Mouse (Mus musculus): Measurements from ENCODE around the gene Rad51b. TPM values are rescaled to one million over a fixed set of nuclear protein-coding genes. Genes with fewer than 3 reads are reported as not detected.

Rad51b gene
- polyA plus RNA-seq, 1 experiment: 13.8 TPM

DNA sequence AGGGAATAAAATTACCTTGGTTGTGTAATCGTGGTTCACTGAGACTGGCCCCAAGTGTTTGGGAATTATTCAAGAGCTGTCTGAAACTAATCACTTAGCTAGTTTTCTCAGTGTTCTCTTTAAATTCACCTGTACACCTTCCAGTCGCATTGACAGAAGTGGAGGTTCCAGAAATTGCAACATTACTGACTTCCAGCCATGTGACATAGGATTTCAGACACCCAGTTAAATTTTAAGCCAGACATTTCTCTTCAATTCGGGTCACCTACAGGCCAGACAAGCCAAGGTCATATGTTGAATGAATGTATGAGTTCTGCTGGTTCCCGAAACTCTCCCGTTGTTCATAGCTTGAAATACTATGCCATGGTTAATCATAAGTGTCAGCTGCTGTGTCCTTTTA lies 260.8 kb downstream of the Rad51b start:
- H3K4me1 ChIP-seq (ENCODE audit: control insufficient read depth, insufficient read depth, low read length): no peaks in the 10 kb centered on the region
- TF ChIP-seq EP300 (IDR thresholded peaks at IDR 0.05; ENCODE audit: insufficient read depth, low read depth, low read length) (no peak), POLR2A (IDR thresholded peaks at IDR 0.05; ENCODE audit: insufficient read depth, low read length) (no peak), CTCF (IDR thresholded peaks at IDR 0.05; ENCODE audit: low read depth, low read length) (no peak)
- H3K27me3 ChIP-seq (ENCODE audit: control insufficient read depth, insufficient read depth, low read length, poor library complexity, severe bottlenecking): no peaks in the 10 kb centered on the region
- H3K9me3 ChIP-seq (replicated peaks; ENCODE audit: control insufficient read depth, insufficient read depth, low read length, poor library complexity, severe bottlenecking): no peaks in the 10 kb centered on the region
- H3K4me3 ChIP-seq (ENCODE audit: low read depth, low read length): no peak overlapping the region
- H3K36me3 ChIP-seq (ENCODE audit: control insufficient read depth, insufficient read depth, low read length, poor library complexity, severe bottlenecking): no peaks in the 10 kb centered on the region
- H3K9ac ChIP-seq (ENCODE audit: low read depth, poor library complexity, severe bottlenecking): no peak overlapping the region
- H3K27ac ChIP-seq (ENCODE audit: insufficient read depth, low read length): no peak overlapping the region

DNA sequence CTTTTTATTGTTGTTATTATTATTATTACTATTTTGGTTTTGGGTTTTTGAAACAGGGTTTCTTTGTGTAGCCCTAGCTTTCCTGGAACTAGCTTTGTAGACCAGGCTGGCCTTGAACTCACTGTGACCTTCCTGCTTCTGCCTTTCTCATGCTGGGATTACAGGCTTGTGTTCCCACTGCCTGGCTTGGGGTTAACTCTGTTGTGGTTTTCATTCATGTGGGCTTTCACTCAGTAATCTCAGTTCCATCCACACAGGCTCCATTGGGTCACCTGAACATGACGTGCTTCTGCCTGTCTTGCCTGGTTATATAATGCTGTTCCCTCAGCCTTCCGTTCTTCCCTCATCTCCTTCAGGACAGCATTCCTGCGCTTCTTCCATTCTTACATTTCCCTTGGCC lies 261.6 kb downstream of the Rad51b start:
- Histone ChIP-seq H3K9me3 (replicated peaks; ENCODE audit: control insufficient read depth, insufficient read depth, low read length, poor library complexity, severe bottlenecking) (no peaks in the 10 kb centered on the region), H3K9ac (ENCODE audit: low read depth, poor library complexity, severe bottlenecking) (no peak overlapping the region), H3K27me3 (ENCODE audit: control insufficient read depth, insufficient read depth, low read length, poor library complexity, severe bottlenecking) (no peaks in the 10 kb centered on the region), H3K27ac (ENCODE audit: insufficient read depth, low read length) (no peak overlapping the region), H3K4me3 (ENCODE audit: low read depth, low read length) (no peak overlapping the region), H3K36me3 (ENCODE audit: control insufficient read depth, insufficient read depth, low read length, poor library complexity, severe bottlenecking) (no peaks in the 10 kb centered on the region), H3K4me1 (ENCODE audit: control insufficient read depth, insufficient read depth, low read length) (no peaks in the 10 kb centered on the region)
- TF ChIP-seq EP300 (IDR thresholded peaks at IDR 0.05; ENCODE audit: insufficient read depth, low read depth, low read length) (no peak), CTCF (IDR thresholded peaks at IDR 0.05; ENCODE audit: low read depth, low read length) (no peak), POLR2A (IDR thresholded peaks at IDR 0.05; ENCODE audit: insufficient read depth, low read length) (no peak)

DNA sequence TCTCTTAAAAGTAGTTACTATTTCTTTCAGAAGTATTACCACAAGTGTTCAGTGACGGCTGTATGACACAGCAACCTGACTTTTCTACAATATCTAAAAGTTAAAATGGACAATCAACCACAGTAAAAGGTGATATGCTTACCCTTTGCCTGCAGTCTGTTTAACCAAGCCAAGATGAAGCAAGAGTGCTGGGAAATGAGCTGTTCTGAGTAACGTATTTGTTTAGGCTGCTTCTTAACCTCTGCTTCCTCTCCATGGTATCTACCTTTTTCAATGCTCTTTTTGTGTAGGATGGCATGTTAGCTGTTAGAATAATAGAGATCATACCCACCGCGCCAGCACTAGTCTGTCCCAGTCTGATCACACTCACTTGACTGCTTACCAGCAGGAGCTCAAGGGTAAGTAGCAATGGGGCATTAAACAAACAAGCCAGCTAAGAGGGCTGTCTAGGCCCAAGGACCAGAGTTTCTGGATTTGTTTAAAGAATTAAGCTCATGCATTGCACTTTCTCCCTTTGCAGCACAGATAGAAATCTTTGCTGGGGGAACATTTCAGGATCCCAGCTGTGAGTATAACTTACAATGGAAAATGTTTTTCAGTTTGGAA lies 262.4 kb downstream of the Rad51b start:
- no peaks in the 10 kb centered on the region for H3K27me3 ChIP-seq (ENCODE audit: control insufficient read depth, insufficient read depth, low read length, poor library complexity, severe bottlenecking)
- no peak overlapping the region for H3K9ac ChIP-seq (ENCODE audit: low read depth, poor library complexity, severe bottlenecking)
- no peak overlapping the region for H3K27ac ChIP-seq (ENCODE audit: insufficient read depth, low read length)
- H3K4me3 ChIP-seq (ENCODE audit: low read depth, low read length): no peak overlapping the region
- H3K36me3 ChIP-seq (ENCODE audit: control insufficient read depth, insufficient read depth, low read length, poor library complexity, severe bottlenecking): no peaks in the 10 kb centered on the region
- no peaks in the 10 kb centered on the region for H3K4me1 ChIP-seq (ENCODE audit: control insufficient read depth, insufficient read depth, low read length)
- no peak for TF ChIP-seq CTCF (IDR thresholded peaks at IDR 0.05; ENCODE audit: low read depth, low read length)
- H3K9me3 ChIP-seq (replicated peaks; ENCODE audit: control insufficient read depth, insufficient read depth, low read length, poor library complexity, severe bottlenecking): no peaks in the 10 kb centered on the region

GRCm38 (mm10) chr12:79560084-79560699 lies 263.1 kb downstream of the Rad51b start:
- no peaks in the 10 kb centered on the region for H3K36me3 ChIP-seq (ENCODE audit: control insufficient read depth, insufficient read depth, low read length, poor library complexity, severe bottlenecking)
- TF ChIP-seq CTCF (IDR thresholded peaks at IDR 0.05; ENCODE audit: low read depth, low read length) (no peak), EP300 (IDR thresholded peaks at IDR 0.05; ENCODE audit: insufficient read depth, low read depth, low read length) (no peak), POLR2A (IDR thresholded peaks at IDR 0.05; ENCODE audit: insufficient read depth, low read length) (no peak)
- H3K9ac ChIP-seq (ENCODE audit: low read depth, poor library complexity, severe bottlenecking): no peak overlapping the region
- no peak overlapping the region for H3K4me3 ChIP-seq (ENCODE audit: low read depth, low read length)
- H3K9me3 ChIP-seq (replicated peaks; ENCODE audit: control insufficient read depth, insufficient read depth, low read length, poor library complexity, severe bottlenecking): no peaks in the 10 kb centered on the region
- no peaks in the 10 kb centered on the region for H3K27me3 ChIP-seq (ENCODE audit: control insufficient read depth, insufficient read depth, low read length, poor library complexity, severe bottlenecking)
- H3K4me1 ChIP-seq (ENCODE audit: control insufficient read depth, insufficient read depth, low read length): no peaks in the 10 kb centered on the region
- H3K27ac ChIP-seq (ENCODE audit: insufficient read depth, low read length): no peak overlapping the region

DNA sequence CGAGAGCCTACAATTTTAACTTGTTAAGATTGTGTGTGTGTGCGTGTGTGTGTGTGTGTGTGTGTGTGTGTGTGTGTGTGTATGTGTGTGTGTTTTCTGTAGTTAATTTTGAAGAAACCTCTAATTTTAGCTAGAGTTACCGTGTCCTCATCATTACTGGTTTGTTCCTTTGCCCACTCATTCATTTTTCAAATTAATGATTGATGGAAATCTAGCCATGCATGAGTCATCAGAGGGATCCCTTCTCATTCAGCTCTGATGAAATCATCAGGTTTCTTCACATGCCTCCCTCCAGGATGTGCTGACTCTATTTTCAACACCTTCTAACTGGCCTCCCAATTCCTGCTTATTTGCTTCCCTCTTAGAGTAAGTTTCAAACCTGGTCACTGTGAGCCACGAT lies 263.8 kb downstream of the Rad51b start:
- H3K9ac ChIP-seq (ENCODE audit: low read depth, poor library complexity, severe bottlenecking): no peak overlapping the region
- no peaks in the 10 kb centered on the region for H3K9me3 ChIP-seq (replicated peaks; ENCODE audit: control insufficient read depth, insufficient read depth, low read length, poor library complexity, severe bottlenecking)
- no peaks in the 10 kb centered on the region for H3K36me3 ChIP-seq (ENCODE audit: control insufficient read depth, insufficient read depth, low read length, poor library complexity, severe bottlenecking)
- TF ChIP-seq EP300 (IDR thresholded peaks at IDR 0.05; ENCODE audit: insufficient read depth, low read depth, low read length) (no peak), CTCF (IDR thresholded peaks at IDR 0.05; ENCODE audit: low read depth, low read length) (no peak), POLR2A (IDR thresholded peaks at IDR 0.05; ENCODE audit: insufficient read depth, low read length) (no peak)
- no peak overlapping the region for H3K27ac ChIP-seq (ENCODE audit: insufficient read depth, low read length)
- no peak overlapping the region for H3K4me3 ChIP-seq (ENCODE audit: low read depth, low read length)
- H3K27me3 ChIP-seq (ENCODE audit: control insufficient read depth, insufficient read depth, low read length, poor library complexity, severe bottlenecking): no peaks in the 10 kb centered on the region
- H3K4me1 ChIP-seq (ENCODE audit: control insufficient read depth, insufficient read depth, low read length): no peaks in the 10 kb centered on the region

- Histone ChIP-seq H3K9me3 (replicated peaks; ENCODE audit: control insufficient read depth, insufficient read depth, low read length, poor library complexity, severe bottlenecking) (no peaks in the 10 kb centered on the region), H3K4me3 (ENCODE audit: low read depth, low read length) (no peak overlapping the region), H3K36me3 (ENCODE audit: control insufficient read depth, insufficient read depth, low read length, poor library complexity, severe bottlenecking) (no peaks in the 10 kb centered on the region), H3K27ac (ENCODE audit: insufficient read depth, low read length) (no peak overlapping the region), H3K9ac (ENCODE audit: low read depth, poor library complexity, severe bottlenecking) (no peak overlapping the region), H3K27me3 (ENCODE audit: control insufficient read depth, insufficient read depth, low read length, poor library complexity, severe bottlenecking) (no peaks in the 10 kb centered on the region), H3K4me1 (ENCODE audit: control insufficient read depth, insufficient read depth, low read length) (no peaks in the 10 kb centered on the region)
- no peak for TF ChIP-seq POLR2A (IDR thresholded peaks at IDR 0.05; ENCODE audit: insufficient read depth, low read length)
- no peak for TF ChIP-seq CTCF (IDR thresholded peaks at IDR 0.05; ENCODE audit: low read depth, low read length)
- TF ChIP-seq EP300 (IDR thresholded peaks at IDR 0.05; ENCODE audit: insufficient read depth, low read depth, low read length): no peak
These were observed 277.3 kb downstream of the Rad51b start for GRCm38 (mm10) chr12:79574159-79575040.
